Mouse (Mus musculus) gastrocnemius, postnatal 36 days (tissue): Measurements from ENCODE around the gene 6030445D17Rik. TPM values are rescaled to one million over a fixed set of nuclear protein-coding genes. Genes with fewer than 3 reads are reported as not detected.

ENCODE experiments used
- DNase-seq, 2 experiments: peaks; one replicate each; pipeline ENCODE4 v3.0.0; 2022
- intact Hi-C: fragments of 180-260 bp; cut with DNase I; formaldehyde crosslinking; loops from one replicate; pipeline ENCODE4 v1.15.1; 2025
- long read RNA-seq, 2 experiments: library from polyadenylated mRNA; stranded (forward); transcript quantifications; one replicate each; pipeline ENCODE4 v2.0.0; 2021
- total RNA-seq, 2 experiments: library from RNA; stranded (reverse); gene quantifications; 2 replicates each; pipeline ENCODE4 v1.2.3; 2021

6030445D17Rik gene
- under 1 TPM; 0.15 to 0.38 TPM for total RNA-seq
- long read RNA-seq, experiment 1: 0 reads
- long read RNA-seq, experiment 2: 0 reads

DNA sequence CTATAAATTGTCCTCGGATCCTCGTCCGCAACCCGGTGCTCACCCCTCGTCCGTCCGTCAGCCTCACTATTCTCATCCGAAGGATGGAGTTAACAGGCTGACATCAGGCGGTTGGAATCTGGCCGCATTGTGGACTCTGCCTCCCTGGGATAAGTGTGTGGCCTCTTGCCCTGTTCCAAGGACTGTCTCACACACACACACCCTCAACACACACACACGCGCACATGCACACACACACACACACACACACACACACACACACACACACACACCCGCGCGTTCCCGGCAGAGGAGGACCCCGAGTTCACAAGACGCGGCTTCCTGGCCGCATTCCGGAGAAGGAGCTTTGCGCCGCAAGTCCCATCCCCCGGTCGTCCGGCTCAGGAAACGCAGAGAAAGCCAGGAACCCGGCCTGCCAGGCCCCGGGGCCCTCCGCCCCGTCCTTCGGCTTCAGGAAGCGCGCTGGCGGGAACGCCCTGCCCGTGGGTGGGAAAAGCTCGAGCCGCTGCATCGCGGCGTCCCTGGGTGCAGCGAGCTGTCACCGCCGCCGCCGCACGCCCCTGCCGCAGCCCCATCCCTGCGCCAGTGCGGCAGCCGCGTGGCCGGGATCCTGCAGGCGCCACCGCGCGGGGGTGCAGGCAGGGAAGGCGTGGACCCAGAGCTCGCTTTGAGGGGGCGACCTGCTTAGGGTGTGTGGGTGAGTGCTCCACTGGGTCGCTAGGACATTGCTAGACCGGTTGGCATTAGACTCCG, at the start of gene 6030445D17Rik:
Gene 6030445D17Rik (plus strand): TSS at position 165 of the 753 bp plus-strand sequence.
- intact Hi-C loops: no loop called here
- DNase-seq: peak; percentile 79

DNA sequence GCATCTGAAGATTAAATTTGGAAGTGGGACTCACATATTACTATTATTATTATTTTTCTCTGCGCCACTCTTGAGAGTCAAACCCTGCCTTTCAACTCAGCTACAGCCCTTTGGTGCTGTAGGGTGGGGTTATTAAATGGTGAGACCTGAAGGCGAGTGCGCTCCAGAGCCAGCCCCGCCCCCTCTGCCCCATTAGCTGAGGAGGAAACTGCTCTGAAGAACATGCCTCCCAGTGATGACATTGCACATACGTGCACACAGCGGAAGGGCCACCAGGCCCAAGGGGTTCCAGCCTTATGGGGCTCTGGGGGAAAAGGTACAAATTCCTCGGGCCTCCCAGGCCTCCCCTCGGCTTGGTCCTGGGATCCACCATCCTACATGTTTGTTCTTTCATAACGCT, 46.6 kb upstream of the 6030445D17Rik start:
- intact Hi-C loops: no loop called here
- DNase-seq: no peak

DNA sequence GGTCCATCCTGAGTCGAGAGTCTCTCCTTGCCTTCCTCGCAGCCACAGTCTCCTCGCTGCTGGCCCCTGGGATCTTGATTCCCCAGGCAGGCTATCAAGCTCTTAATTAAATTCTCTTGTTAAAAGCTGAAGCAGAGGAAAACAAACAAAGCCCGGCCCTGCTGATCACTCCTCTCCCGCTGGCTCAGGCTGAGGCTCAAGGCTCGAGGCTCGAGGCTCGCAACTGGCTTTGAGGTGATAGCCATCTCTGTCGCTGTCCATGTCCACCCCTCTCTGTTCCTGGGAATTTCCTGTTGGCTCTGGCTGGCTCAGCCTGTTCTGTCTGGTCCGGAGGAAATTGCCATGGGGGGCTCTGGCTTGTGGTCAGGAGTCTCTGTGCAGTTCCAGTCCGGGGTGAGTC, 43.1 kb upstream of the 6030445D17Rik start:
- intact Hi-C loops: no loop called here
- DNase-seq: no peak

DNA sequence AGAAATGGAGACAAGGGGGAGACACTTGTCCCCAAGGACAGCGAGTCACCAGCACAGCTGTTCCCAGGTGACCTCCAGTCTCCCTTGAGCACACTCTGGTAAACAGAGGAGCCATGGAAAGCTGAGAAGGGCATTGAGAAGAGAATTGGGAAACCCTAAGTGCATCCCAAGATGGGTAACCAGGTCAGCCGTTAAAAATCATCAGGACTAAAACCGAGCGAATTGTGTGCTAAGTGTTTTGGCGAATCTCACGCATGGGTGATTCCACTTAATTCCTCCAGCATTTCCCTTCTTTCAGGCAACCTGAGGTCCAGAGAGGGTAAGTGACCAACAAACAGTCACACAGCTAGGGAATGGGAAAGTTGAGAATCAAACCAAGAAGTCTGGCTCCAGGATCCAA, 42.7 kb upstream of the 6030445D17Rik start:
- intact Hi-C loops: no loop called here
- no peak for DNase-seq

GRCm38 (mm10) chr4:136423224-136423623, 38.8 kb upstream of the 6030445D17Rik start, which contains the start of gene Htr1d:
TSS of gene Htr1d (plus strand) at chr4:136423524.
- intact Hi-C loops: no loop called here
- no peak for DNase-seq

DNA sequence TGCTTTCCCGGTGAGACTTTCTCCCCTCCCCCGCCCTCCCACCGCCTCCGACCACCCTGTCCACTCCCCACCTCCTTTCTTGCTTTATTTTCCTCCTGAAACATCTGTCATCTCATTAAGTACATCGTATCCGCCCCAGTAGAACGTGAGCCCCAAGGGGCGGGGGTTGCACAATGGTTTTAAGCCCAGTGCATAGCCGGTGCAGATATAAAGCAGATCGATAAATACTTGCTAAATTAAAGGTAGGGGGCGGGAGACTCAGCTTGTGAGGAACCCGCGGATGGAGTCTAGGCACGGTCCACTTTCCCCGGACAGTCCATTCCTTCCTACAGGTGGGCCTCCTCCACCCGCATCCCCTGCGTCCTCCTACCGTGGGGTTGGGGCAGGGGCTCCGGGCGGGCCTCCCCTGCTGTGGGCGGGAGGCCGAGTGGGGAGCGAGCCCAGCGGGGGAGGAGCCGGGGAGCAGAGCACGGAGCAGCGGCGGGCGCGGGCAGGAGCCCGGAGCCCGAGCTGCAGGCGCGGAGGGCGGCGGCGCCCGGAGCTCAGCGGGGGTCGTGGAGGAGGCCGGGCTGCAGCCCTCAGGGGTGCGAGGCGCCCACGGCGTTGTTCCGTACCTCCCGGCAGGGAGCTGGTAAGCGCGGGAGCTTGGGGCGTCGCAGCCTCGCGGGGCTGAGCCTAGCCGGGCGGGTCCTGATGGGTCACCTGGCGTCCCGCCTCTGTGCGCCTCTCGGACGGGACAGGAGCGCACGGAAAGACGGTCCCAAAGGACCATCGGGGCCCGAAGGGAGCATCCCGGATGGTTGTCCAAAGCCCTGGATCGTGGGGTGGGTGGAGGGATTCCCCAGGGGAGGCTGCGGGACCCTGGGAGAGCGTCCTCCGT, 37.7 kb upstream of the 6030445D17Rik start:
- DNase-seq: no peak
- intact Hi-C loops: no loop called here

- no peak for DNase-seq
- intact Hi-C loops: no loop called here
Observed at GRCm38 (mm10) chr4:136425000-136425288, 37.1 kb upstream of the 6030445D17Rik start.

DNA sequence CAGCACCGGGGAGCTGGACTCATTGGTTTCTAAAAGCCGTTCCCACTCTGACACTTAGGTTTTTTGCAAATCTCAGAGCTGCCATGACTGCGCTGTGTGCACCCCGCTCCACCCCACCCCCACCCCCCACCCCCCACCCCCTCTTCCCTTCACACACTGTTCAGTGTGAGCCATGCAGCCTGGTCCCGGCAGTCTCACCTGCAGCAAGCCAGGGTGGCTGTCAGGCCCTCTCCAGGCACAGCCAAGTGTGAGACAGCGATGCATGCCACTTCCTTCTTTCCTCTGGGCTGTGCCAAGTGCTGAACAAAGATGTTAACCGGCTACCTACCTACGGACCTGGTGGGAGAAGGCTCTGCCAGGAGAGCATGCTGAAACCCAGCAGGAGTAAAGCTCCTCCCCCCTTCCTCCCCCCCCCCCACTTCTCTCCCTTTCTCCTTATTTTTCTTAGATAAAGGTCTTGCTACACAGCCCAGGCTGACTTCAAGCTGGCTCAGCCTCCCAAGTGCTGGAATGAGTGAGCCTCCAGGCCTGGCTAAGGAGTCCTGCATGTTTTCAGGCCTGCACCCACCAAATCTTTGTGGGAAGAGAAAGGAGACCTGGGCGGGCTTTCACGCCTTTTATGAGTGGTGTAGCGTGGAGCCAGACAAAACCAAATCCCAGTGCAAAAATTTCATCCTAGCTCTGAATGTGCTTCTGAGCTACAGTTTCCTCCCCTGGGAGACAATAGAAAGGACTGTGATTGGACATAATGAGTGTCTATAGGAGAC, 31.3 kb upstream of the 6030445D17Rik start:
- no peak for DNase-seq
- intact Hi-C loops: no loop called here

DNA sequence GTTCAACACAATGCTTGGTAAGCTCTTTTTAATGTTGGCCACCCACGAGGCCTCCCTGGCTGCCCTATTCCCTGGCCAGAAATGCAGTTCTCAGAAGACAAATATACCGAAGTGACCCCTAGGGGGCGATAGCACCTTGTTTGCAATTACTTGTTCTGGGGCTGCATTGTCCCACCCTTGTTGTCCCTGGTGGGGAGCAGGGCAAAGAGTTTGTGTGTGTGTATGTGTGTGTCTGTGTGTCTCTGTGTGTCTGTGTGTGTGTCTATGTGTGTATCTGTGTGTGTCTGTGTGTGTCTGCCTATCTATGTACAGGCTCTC, 30.7 kb upstream of the 6030445D17Rik start:
- DNase-seq: no peak
- intact Hi-C loops: no loop called here

- intact Hi-C loops: no loop called here
Observed at GRCm38 (mm10) chr4:136434029-136434428, 28.0 kb upstream of the 6030445D17Rik start.

DNA sequence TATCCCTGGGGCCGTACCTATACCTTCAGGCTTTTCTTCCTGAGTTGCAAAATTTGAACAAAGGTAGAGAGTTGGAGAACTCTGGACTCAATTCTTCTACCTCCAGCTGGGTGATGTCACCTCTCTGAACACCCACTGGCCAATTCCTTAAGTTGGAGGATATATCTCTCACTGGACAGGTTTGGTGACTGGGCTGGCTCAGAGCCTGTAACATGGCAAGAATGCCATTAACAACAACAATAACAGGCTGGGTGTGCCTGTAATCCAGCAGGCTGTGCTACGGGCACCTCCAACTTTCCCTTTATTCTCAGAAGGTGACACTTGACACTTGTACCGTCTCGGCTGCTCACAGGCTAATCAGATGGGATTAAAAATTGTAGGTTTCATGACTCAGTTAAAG, 22.9 kb upstream of the 6030445D17Rik start:
- no peak for DNase-seq
- intact Hi-C loops: no loop called here

More at GRCm38 (mm10) chr4:136434029-136434428, 28.0 kb upstream of the 6030445D17Rik start:
- DNase-seq: no peak

DNA sequence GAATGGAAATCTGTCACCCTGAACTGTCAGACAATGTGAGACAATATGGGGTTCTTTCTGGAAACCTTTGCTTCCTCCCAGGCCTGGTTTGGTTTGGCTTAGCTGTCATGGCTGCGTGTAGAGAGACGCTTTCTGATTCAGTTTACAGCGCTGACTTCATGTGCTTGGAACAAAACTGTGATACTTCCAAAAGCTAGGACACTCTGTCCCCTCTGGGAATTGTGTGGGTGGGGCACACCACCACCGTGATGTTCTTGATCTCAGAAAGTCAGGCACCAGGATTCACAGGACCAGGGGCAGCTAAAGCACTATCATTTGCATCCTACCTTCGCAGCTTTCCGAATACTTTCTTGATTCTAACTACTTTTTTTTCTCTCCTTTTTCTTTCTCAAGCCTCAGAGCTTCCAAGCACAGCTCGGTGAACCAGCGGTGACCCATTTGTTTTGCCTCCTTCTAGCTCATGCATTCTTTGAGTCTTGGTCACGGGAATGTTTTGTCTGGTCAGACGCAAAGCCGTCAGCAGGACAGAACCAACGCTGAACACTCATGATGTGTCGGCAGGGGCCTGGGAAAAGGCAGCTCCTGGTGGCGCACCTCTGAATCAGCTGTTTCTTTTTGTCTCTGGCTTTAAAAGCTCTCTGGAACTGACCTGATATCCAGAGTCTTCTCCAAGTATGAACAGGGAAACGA, 20.6 kb upstream of the 6030445D17Rik start:
- DNase-seq: no peak
- intact Hi-C loops: no loop called here

DNA sequence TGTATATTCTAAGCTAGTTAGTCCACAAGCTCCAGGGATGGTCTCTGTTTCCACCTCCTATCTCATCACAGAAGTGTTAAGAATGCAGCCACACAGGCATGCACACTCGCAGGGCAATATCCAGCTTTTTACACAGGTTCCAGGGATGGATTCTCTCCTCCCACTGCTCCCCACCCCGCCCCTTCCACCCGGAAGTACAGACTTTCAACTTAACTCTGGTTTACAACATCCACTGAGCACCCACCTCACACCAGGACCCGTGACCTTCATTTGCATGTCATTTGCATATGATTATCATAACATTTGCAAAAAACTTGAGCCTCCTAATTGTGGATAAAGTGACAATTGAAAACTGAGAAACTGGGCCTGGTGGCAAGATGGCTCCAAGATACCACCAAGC, 17.5 kb upstream of the 6030445D17Rik start:
- intact Hi-C loops: no loop called here
- no peak for DNase-seq

- DNase-seq: no peak
- intact Hi-C loops: no loop called here
Observed at GRCm38 (mm10) chr4:136449795-136450194, 12.3 kb upstream of the 6030445D17Rik start.

DNA sequence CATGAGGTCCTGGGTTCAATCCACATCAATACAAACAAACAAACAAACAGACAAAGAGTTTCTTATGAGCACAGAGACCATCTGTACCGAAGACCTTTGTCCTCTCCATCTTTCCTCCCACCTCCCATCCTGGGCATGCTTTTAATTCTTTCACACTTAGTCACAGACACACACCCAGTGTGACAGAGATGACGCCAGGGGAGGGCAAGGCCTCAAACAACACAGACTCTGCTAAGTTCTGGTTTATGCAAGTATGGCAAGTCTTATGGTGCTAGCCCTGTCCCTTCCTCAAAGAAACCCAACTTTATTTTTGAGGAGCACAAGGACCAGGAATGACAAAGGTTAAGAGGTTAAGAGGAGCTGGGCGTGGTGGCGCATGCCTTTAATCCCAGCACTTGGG, 11.8 kb upstream of the 6030445D17Rik start:
- intact Hi-C loops: no loop called here
- no peak for DNase-seq

GRCm38 (mm10) chr4:136451564-136451963, 10.5 kb upstream of the 6030445D17Rik start:
- no peak for DNase-seq
- intact Hi-C loops: no loop called here

DNA sequence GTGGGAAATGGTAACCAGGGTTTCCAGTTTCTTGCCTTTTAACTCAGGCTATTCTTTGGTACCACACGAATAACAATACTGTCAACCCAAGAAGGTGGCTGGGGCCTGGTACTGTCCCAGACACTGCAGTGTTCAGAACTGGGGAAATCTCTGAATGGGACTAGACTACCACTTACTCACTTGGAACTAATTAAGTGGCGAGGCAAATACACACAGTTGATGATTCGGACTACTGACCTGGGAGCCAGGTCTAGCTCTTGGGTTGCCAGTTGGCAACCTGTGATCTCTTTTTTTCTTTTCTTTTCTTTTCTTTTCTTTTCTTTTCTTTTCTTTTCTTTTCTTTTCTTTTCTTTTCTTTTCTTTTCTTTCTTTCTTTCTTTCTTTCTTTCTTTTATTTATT, 9.8 kb upstream of the 6030445D17Rik start:
- intact Hi-C loops: no loop called here
- no peak for DNase-seq

DNA sequence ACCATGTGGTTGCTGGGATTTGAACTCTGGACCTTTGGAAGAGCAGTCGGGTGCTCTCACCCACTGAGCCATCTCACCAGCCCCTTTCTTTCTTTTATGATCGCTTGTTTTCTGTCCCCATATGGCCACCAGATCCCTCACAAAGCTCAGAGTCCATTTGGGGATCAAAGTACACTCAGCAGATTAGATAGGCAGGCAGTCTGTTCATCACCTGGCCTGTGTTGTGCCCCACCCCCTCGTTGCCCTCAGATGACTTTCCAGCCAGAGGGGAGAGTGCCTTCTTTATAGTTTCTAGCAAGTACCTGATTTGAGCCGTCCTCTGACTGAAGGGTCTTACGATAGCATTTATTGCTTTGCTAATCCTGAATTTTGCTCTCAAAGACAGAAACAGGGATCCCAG, 9.3 kb upstream of the 6030445D17Rik start:
- no peak for DNase-seq
- intact Hi-C loops: no loop called here

DNA sequence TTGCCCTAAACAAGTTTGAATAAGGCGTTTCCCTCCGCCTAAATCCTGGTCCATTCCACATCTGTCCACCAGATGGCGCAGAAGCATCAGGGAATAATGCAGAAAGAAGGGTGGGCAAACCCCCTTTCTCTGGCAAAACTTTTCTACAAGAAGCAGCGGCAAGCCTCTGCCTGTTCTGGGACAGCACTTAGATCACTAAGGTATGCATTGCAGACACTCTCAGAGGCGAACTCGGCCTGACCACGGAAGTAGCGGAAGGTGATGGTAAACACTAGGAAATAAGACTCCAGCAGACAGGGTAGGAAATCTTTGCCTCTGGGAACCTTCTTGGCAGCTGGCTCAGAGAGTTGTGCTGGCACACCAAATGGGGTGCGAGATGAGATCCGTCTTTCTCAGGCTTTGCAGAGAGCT, 7.2 kb upstream of the 6030445D17Rik start:
- peak; percentile 76 to 78 for DNase-seq
- intact Hi-C loops: loop anchor here (1.0 to 2.0 kb wide), 2 partner anchors 71 to 166 kb away; no protein-coding TSS in a partner anchor

- DNase-seq: no peak
- intact Hi-C loops: no loop called here
Observed at GRCm38 (mm10) chr4:136456516-136457218, 5.4 kb upstream of the 6030445D17Rik start.
